Mouse (Mus musculus): ENCODE results near the gene Znrd1as.
"Not testable (repeated sequence)": the region's sequence is repeated elsewhere in the genome, so short reads cannot be mapped to it uniquely, and the experiment has no call there.

Znrd1as gene

DNA sequence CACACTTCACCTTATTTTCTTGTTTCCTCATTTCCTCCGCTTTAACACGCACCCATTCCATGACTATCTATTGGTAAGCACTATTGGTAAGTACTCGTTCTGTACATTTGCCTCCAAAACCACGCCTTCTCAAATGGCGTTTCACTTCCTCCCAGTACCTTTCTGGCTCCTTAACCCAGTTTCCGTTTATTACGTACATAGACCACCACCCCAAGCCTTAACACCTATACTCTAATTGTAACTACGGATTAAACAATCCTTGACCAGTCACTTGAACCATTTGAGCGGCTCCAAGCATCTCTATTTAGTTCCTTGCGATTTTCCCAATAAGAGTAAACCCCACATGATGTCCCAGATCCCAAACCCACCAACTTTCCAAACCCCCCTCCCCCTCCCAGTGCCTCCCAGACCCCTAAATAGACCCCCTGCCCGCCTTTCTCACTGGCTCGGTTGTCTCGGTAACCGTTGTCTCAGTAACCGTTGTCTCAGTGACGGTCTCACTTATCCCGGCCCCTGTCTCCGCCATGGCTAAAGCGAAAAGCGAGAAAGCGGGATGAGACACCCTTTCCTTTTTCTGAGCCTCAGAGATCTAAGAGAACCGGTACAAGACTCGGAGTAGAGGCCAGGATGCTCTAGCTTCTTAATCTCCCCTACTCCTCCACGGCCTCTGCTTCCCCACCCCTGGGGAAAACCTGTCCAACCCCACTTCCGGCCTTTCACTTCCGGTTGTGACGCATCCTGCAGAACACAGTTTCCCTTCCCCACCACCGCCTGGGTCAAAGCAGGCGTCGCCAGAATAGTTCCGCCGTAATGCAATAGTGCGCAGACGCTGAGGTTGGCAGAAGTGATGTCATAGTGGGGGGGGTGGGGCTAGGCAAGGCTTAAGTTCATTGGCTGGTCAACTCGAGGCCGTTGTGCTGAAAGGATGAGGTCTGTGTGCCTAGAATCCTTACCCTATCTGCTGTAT lies 7.1 kb upstream of the Znrd1as start, which contains the start of gene Ppp1r11:
TSS of gene Ppp1r11 (minus strand) at position 761 of the 967 bp plus-strand sequence.
- peak; percentile 96 for DNase-seq (ENCODE audit: low spot score)

DNA sequence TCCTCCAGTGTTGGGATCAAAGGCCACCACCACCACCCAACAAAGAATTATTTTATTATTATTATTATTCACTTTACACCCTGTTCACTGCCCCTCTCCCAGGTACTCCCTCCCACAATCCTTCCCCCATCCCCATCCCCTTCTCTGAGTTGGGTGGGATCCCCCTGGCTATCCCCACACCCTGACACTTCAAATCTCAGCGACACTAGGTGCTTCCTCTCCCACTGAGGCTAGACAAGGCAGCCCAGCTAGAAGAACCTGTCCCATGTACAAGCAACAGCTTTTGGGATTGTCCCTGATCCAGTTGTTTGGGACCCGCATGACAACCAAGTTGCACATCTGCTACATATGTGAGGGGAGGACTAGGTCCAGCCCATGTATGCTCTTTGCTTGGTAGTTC lies 5.8 kb upstream of the Znrd1as start:
- no peak for DNase-seq (ENCODE audit: low spot score)

DNA sequence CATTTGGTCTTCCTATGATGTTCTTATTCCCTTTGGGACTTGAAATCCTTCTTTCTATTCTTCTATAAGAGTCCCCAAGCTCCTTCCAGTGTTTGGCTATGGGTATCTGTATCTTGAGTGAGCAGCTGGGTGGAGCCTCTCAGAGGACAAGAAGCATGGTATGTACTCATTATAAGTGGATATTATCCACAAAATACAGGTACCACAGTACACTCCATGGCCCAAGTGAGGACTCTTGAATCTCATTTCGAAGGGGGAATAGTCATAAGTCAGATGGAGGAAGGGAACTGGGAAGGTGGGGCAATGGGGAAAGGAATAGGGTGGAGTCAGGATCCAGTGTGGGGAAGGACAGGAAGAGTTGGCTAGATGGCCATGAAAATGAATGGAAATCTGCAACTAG lies 5.3 kb upstream of the Znrd1as start:
- DNase-seq (ENCODE audit: low spot score), result no peak

DNA sequence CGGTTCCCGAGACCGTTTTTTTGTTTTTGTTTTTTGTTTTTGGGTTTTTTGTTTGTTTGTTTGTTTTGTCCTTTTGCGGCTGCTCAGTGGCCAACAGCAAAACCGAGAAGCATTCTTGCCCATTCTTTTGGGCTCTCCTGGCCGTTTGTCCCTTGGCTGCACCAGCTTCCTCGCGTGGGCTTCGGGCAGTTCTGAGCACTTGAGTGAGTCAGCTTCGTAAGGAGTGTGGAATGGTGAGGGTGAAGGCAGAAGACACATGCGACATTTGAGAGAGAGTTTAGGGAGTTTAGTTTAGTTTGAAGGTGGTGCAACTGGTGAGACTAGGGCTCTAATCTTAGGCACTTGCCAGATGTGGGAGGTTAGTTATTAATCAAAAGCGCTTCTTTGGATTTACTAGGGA lies 492 bp downstream of the Znrd1as start:
- DNase-seq (ENCODE audit: low spot score), result no peak

DNA sequence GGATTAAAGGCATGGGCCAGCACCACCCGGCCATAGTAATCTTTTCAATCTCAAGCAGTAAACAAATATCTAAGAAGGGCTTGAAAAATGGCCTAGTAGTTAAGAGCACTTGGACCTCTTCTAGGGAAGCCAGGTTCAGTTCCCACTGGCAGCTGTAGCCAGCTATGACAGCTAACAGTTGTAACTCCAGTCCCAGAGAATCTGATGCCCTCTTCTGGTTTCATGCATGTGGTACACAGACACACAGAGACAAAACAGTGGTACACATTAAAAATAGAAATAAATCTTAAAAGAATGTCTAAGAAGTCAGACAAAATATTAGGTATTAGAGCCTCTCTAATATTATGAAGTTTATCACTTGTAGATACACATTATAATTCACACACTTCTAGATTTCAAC lies 2.7 kb downstream of the Znrd1as start:
- no peak for DNase-seq (ENCODE audit: low spot score)

DNA sequence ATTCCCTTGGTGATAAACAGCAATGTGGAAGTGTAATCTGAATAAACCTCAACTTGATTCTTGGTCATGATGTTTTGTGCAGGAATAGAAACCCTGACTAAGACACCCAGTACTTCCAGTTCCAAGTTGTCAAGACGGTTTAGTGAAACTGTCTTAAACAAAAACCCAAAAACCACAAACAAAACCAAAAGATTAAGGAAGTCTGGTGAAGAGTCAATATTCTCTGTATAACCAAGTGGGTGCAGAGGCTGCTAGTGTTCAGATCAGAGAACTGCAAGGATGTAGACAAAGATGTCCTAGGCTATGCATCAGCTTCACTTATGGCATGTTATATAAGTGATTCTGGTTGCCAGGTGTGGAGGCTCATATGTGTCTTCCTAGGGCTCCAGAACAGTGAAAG lies 8.5 kb downstream of the Znrd1as start:
- no peak for DNase-seq (ENCODE audit: low spot score)

DNA sequence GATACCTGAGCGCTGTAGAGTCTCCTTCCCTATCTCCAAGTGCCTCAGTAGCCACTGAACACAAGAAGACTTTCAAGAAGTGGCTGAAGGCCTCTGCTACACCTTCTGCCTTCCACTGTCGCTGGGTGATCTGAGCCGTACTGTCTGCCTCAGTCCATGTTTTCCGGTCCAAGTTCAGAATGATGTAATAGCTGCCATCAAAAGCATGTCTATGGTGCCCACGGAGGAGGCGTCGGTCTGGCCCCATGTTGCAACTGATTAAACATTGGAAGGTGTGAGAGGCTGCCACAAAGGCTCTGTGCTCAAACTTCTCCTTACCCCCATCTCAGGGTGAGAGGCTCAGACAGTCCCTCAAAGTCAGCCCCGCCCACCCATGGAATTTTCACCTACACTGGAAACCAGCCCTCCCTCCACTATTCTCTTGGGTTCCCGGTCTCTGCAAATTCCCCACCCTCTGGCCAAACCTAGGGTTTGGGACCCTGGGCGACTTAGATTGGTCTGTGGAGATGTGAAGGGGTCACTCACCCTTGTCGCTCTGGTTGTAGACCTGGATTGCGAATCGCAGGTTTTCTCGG lies 12.0 kb downstream of the Znrd1as start:
- DNase-seq (ENCODE audit: low spot score), result no peak

DNA sequence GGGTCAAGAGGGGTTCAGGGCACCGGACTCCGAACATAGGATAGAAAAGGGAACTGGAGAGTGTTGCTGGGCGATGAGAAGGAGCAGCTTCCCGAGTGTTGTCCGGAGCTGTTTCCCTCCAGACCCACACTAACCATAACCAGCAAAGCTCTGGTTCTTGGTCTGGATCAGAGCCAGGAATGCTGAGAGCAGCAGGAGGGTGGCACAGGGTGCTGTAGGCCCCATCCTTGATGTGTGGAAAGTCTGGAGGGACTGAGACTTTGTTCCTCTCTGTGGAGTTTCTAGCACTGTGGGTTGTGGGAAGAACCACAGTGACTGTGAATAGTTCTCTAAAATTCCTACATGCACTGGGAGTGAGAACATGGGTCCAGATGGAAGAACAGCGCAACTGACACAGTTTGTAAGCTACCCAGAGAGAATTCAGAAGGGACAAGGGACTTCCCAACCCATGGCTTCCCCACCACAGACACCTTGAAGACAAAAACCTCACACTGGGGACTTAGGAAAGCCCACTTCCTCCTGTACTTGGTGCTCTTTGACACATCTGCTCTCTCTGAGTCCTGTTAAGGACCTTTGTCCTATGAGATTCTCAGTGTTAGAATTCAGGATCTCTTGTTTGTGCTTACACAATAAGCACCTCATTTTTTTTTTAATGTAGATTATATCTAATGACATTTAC lies 12.9 kb downstream of the Znrd1as start:
- no peak for DNase-seq (ENCODE audit: low spot score)

DNA sequence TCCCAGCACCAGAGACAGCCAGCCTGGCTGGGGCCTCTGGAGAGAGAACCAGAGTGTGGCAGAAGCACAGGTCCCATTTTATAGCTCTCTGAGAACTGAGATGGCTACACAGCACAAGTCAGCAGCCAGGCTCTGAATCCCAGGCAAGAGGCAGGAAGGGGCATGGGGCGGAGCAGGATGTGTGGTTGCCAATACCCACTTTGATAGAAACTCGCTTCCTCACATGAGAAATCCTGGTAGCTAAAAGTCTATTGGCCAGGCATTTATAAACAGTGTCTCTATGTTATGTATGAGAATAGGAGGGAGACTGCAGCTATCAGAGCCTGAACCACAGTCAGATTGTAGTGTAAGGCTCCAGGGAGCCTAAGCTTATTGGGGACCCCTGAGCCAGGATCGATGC lies 14.4 kb downstream of the Znrd1as start:
- DNase-seq (ENCODE audit: low spot score), result no peak

DNA sequence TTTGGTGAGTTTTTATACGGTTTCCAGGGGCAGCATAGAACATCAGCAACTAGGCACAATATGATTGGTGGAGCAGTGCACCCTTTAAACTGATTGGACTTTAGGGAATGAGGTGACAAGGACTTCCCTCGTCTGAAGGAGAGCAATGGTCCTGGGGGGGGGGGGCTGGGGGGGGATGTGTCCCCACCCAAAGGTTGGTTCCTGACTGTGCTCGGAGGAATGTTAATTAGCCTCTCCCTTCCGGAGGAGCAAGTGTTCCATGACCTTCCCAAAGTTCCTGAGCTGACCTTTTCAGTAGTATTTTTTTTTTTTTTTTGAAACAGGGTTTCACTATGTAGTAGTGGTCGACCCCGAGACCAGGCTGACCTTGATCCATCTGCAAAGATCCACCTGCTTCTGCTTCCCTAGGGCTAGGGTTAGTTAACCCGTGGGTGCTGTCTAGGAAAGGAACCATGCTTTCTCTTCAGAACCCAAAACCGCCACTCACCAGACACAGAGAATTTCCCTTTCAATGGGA lies 14.9 kb downstream of the Znrd1as start:
- DNase-seq (ENCODE audit: low spot score), result no peak

DNA sequence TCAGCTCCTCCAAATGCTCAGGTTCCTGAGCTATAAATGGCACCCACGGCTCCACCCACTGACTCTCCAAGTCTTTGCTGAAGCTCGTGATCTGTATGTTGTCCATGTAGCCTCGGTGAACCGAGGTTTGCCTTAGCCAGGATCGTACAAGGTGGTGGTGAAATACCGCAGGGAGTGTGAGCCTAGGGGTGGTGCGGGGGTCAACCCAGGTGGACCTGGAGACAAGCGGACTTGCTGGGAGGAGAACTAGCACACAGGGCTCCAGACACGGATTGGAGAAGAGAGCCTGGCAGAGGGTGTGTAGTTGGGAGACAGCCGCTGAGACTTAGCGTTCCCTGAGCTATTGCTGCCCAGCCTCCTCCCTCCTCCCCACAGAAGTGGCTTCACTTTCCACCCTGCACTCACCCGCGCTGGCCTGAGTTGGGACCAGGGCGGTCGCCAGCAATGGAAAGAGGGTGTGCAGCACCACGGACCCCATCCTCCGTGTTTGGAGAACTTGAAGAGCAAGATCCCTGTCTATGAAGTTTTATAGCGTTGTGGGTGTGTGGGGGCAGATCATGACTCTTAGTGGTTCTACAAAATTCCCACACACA lies 22.9 kb downstream of the Znrd1as start, which contains the start of gene 2410137M14Rik:
TSS of gene 2410137M14Rik (minus strand) at position 17 of the 593 bp plus-strand sequence.
- no peak for DNase-seq (ENCODE audit: low spot score)

DNA sequence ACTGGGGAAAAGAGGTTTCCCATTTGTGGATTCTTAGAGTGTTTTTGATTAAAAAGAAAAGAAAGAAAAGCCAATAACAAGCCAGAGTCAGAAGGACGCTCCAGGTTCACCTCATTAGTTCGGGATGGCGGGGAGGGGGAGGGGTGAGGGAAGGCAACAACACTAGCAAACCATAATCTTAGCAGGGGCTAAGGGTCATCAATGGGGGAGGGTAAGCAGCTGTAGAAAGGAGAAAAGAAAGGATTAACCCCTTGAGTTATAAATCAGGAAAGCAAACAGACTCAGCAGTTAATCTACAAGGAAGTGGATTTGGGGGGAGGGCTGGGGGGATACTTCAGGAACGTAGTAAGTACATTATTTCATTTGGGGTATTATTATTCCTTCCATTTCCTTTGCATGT lies 23.5 kb downstream of the Znrd1as start:
- no peak for DNase-seq (ENCODE audit: low spot score)

DNA sequence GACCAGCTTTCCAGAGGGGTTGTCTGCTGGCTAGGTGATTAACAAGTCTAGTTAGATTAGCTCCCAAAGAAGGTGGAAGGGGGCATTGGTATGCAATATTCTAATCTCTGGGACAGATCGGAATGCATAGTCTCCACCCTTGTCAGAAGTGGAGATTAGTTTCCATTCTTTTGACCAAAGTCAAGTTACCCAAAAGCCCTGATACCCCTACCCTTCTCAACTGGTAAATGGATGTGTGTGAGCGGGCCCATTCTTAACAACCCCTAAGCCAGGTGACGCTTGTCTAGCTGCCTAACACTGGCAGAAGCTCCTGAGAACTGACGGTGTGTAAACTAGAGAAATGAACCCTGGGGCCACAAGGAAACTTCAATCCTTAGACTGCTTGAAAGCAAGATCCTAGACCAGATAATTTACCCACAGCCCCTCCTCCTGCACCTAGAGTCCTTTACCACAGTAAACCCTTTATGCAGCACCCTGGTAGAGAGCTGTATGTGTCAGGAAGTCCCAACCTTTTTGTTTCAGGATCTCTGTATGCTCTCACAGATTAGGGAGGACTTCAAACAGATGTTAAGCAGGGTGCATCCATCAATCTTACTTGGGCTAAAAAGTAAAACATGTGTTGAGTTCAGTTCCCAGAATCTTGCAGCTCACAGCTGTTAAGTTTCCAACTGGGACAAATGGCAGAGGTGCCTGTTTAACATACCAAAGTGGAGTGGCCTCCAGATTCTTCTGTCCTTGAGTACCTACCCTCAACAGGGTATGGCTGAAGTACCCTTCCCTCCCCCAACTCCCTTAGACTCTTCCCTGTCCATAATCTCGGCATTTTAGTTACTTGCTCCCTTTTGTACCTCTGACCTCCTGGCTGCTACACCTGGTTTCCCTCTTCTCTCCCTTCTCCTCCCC lies 24.1 kb downstream of the Znrd1as start:
- no peak for DNase-seq (ENCODE audit: low spot score)

DNA sequence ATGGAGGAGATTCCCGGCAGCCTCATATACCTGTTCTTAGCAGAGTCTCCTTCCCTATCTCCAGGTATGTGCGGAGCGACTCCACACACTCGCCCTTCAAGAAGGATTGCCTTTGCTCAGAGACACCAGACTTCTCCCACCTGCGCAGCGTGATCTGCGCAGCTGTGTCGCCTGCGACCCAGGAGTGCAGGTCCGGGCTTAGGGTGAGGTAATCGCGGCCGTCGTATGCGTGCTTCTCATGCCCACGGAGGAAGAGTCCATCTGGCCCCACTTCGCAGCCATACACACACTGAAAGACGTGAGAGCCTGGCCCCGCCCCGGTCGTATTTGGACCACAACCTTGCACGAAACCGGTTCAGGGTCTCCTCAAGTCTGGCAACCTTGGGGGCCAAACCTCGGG lies 30.1 kb downstream of the Znrd1as start:
- DNase-seq (ENCODE audit: low spot score), result no peak

DNA sequence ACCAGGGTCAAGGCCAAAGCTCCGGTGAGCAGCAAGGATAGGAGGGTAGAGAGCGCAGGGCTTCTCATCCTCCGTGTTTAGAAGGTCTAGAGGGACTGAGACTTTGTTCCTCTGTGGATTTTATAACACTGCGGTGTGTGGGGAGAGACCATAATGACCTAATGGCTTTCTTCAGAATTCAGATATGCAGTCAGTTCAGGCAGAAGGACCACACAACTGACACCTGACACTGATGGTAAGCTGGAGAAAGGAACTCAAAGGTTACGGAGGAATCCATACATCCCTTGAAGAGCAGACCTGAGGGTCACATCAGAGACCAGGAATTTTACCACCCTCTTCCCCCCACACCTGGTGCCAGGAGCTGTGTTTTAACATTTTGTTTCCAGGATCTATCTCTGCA lies 31.0 kb downstream of the Znrd1as start, which contains the start of gene H2-M5:
TSS of gene H2-M5 (minus strand) at position 101 of the 400 bp plus-strand sequence.
- no peak for DNase-seq (ENCODE audit: low spot score)

DNA sequence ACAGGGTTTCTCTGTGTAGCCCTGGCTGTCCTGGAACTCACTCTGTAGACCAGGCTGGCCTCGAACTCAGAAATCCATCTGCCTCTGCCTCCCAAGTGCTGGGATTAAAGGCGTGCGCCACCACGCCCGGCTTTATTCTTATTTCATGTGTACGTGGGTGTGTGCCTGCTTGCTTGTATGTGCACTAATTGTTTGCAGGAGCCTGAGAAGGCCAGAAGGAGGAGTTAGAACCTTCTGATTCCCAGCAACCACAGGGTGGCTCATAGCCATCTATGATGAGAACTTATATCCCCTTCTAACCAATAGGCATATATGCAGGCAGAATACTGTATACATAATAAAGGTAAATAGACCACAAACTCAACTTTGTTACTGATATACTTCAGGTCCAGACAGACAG lies 32.2 kb downstream of the Znrd1as start:
- DNase-seq (ENCODE audit: low spot score), result not testable (repeated sequence)

DNA sequence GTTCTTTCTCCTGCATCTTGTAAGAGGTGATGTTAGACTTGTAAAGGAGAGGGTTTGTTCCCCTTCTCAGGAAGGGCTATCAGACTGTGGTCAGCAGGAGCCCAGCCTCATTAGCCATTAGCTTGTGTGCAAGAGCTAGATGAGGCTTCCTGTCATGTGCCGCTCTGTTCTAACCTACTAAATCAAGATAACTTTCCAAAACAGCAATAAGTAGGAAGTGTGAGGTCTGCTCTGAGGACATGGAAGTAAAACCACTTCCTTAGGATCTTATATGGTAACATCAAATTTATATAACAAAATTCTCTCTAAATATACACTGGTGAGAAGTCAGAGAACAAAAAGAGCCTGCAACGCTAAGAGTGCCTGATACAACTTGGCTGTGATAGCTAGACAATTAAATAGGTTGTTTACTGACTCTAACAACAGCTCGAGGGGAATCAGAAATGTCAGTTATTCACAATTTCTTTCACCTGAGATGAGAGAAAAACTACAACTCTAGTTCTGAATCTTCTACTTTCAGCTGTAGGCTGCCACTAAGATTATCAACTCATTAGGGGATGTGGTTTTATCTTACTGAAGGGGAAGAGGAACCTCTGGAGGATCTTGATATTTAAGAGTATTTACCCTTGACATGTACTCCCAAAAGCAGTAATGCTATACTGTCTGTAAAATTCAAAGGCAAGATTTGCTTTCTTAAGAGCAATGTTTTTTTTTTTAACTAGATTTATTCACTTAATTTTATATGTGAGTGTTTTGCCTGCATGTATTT lies 34.1 kb downstream of the Znrd1as start:
- no peak for DNase-seq (ENCODE audit: low spot score)

DNA sequence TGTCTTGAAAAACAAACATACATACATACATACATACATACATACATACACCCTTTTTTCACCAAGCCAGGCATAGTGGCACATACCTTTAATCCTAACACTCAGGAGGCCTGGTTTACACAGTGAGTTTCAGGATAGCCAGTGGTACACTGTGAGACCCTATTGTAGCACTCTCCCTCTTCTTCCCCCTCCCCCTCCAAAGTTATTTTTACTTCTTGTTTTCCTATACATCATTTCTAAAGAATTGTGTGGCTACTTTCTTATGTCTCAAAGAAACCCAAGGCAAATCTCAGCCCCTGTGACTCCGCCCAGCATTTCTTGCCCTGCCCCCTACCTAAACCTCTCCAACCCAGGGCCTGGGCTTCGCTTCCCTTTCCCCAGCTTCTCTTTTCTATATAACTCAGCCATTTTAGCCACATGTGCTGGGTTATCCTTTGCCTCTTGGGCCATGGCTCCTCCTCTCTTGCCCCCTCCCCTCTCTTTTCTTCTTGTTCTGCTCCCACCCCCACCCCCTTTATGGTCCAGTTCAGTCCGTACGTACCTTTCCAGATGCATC lies 35.5 kb downstream of the Znrd1as start:
- DNase-seq (ENCODE audit: low spot score), result no peak

DNA sequence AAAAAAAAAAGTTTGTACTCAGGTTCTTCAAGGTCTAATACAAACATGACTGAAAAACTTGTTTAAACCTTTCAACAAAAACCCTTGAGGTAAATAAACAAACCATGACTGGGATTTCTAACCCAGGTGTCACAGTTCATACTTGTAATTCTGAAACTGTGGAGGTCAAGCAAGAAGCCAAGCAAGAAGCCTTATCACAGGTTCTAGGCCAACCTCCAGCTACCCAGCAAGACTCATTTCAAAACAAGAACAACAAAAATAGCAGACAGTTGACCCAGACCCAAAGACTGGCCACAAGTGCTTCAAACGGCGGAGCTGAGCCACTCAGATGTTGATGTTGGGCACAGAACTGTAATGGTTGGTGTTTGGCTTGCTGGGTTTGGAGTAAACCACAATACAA lies 36.1 kb downstream of the Znrd1as start:
- no peak for DNase-seq (ENCODE audit: low spot score)

DNA sequence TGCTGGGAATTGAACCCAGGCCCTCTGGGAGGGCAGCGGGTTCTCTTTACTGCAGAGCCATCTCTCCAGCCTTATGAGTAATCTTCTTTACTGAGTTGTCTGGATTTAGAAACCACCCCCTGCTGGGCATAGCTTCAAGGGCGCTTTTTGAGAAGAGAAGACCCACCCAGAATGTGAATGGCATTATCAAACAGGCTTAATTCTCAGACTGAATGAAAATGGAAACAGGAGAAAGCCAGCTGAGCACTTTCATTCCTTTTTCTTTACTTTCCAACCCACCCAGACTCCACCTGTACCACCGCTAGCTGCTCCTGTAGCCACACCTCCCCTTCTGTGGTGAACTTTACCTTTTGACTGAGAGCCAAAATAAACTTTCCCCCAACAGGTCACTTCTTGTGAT lies 37.1 kb downstream of the Znrd1as start:
- DNase-seq (ENCODE audit: low spot score), result no peak
